Mouse (Mus musculus) liver, embryonic 11.5 days (tissue): Measurements from ENCODE around the gene S100a3. TPM values are rescaled to one million over a fixed set of nuclear protein-coding genes. Genes with fewer than 3 reads are reported as not detected.

Source experiments
- ATAC-seq: fragments of 200-750 bp; cut with Nextera tagmentation; replicated peaks from 2 replicates; pipeline ENCODE4 v1.8.0; 2017; ENCODE audit warnings: moderate number of reproducible peaks, mild to moderate bottlenecking, moderate TSS enrichment, moderate library complexity; ENCODE audit not compliant: low FRiP score
- DNase-seq: peaks from one replicate; pipeline ENCODE4 v3.0.0-alpha.2; 2017; ENCODE audit warnings: low spot score
- H3K27ac ChIP-seq: fragments of 300-500 bp; sonication (generic); 2 replicates; pipeline ENCODE4 v1.5.1; 2014; ENCODE audit warnings: mild to moderate bottlenecking, low read depth, low read length, control low read depth
- H3K27me3 ChIP-seq: fragments of 300-500 bp; sonication (generic); replicated peaks from 2 replicates; pipeline ENCODE4 v1.6.1; 2014; ENCODE audit warnings: low read length, mixed read lengths; ENCODE audit not compliant: control insufficient read depth, insufficient read depth
- H3K36me3 ChIP-seq: fragments of 300-500 bp; sonication (generic); 2 replicates; pipeline ENCODE4 v1.6.1; 2014; ENCODE audit warnings: mild to moderate bottlenecking, low read length, moderate library complexity, mixed read lengths; ENCODE audit not compliant: control insufficient read depth, insufficient read depth
- H3K4me1 ChIP-seq: fragments of 300-500 bp; sonication (generic); replicated peaks from 2 replicates; pipeline ENCODE4 v1.6.1; 2014; ENCODE audit warnings: low read length, mixed read lengths; ENCODE audit not compliant: control insufficient read depth, insufficient read depth
- H3K4me2 ChIP-seq: fragments of 300-500 bp; sonication (generic); 2 replicates; pipeline ENCODE4 v1.6.1; 2014; ENCODE audit warnings: mild to moderate bottlenecking, control low read depth, moderate library complexity
- H3K4me3 ChIP-seq: fragments of 300-500 bp; sonication (generic); 2 replicates; pipeline ENCODE4 v1.5.1; 2014; ENCODE audit warnings: low read depth, low read length, control low read depth
- H3K9ac ChIP-seq: fragments of 300-500 bp; sonication (generic); 2 replicates; pipeline ENCODE4 v1.6.1; 2014; ENCODE audit warnings: low read depth, low read length, control low read depth
- H3K9me3 ChIP-seq: fragments of 300-500 bp; sonication (generic); 2 replicates; pipeline ENCODE4 v1.6.1; 2016; ENCODE audit warnings: low read length, inconsistent platforms, mixed read lengths; ENCODE audit not compliant: control insufficient read depth
- WGBS: fragments of 180-500 bp; shearing (Covaris S2); extraction: QIAGEN DNeasy Blood & Tissue Kit; methylation state at CpG from one replicate; pipeline ENCODE4 v1.1.7; 2014; 5-methylcytosine and 5-hydroxymethylcytosine counted together
- polyA plus RNA-seq: library from polyadenylated mRNA; unstranded; fragments of >200 nt; fragmentation: Nextera tagmentation; extraction: Ambion mirVana; gene quantifications from 2 replicates; pipeline ENCODE4 v1.2.1, GENCODE M21; 2014

Gene S100a3
- polyA plus RNA-seq, 1 experiment from 2014 or later: not detected

GRCm38 (mm10) chr3:90582156-90582555 lies 21.8 kb downstream of the S100a3 start:
- Histone ChIP-seq H3K27ac (no peak overlapping the region), H3K4me2 (no peak overlapping the region), H3K36me3 (no peaks in the 10 kb centered on the region), H3K27me3 (no peaks in the 10 kb centered on the region), H3K4me3 (no peak overlapping the region), H3K9me3 (no peaks in the 10 kb centered on the region), H3K4me1 (no peaks in the 10 kb centered on the region), H3K9ac (no peak overlapping the region)
- 89% methylated on average over 1 of the region's 1 CpGs for WGBS
- no peak for DNase-seq
- ATAC-seq: no peak

GRCm38 (mm10) chr3:90582556-90582955 lies 22.2 kb downstream of the S100a3 start:
- H3K4me3 ChIP-seq: no peak overlapping the region
- 67% methylated on average over 4 of the region's 4 CpGs for WGBS

GRCm38 (mm10) chr3:90583893-90584292 lies 23.5 kb downstream of the S100a3 start:
- DNase-seq (no peak), ATAC-seq (no peak)
- Histone ChIP-seq H3K4me2 (no peak overlapping the region), H3K9ac (no peak overlapping the region), H3K36me3 (no peaks in the 10 kb centered on the region), H3K4me3 (no peak overlapping the region), H3K27me3 (no peaks in the 10 kb centered on the region), H3K9me3 (no peaks in the 10 kb centered on the region), H3K4me1 (no peaks in the 10 kb centered on the region), H3K27ac (no peak overlapping the region)
- 35% methylated on average over 3 of the region's 3 CpGs for WGBS

More at GRCm38 (mm10) chr3:90582556-90582955, 22.2 kb downstream of the S100a3 start:
- H3K27ac ChIP-seq: no peak overlapping the region
- ATAC-seq (no peak), DNase-seq (no peak)
- no peaks in the 10 kb centered on the region for H3K4me1 ChIP-seq
- H3K9ac ChIP-seq: no peak overlapping the region
- H3K36me3 ChIP-seq: no peaks in the 10 kb centered on the region
- no peaks in the 10 kb centered on the region for H3K9me3 ChIP-seq
- H3K4me2 ChIP-seq: no peak overlapping the region
- no peaks in the 10 kb centered on the region for H3K27me3 ChIP-seq

- H3K4me2 ChIP-seq: no peak overlapping the region
- H3K4me3 ChIP-seq: no peak overlapping the region
- no peaks in the 10 kb centered on the region for H3K27me3 ChIP-seq
- ATAC-seq: no peak; the same call in 1 of the 2 replicates
- H3K36me3 ChIP-seq: no peaks in the 10 kb centered on the region
- H3K4me1 ChIP-seq: no peaks in the 10 kb centered on the region
- H3K27ac ChIP-seq: no peak overlapping the region
- WGBS: 30% methylated on average over 5 of the region's 5 CpGs
- no peaks in the 10 kb centered on the region for H3K9me3 ChIP-seq
- peak; percentile 61 for DNase-seq
- no peak overlapping the region for H3K9ac ChIP-seq
These were observed 25.2 kb downstream of the S100a3 start for GRCm38 (mm10) chr3:90585595-90585994.

- Histone ChIP-seq H3K9ac (no peak overlapping the region), H3K9me3 (no peaks in the 10 kb centered on the region), H3K36me3 (no peaks in the 10 kb centered on the region), H3K4me1 (no peaks in the 10 kb centered on the region), H3K4me2 (no peak overlapping the region), H3K4me3 (no peak overlapping the region), H3K27ac (no peak overlapping the region), H3K27me3 (no peaks in the 10 kb centered on the region)
- ATAC-seq: no peak
- WGBS: 80% methylated on average over 15 of the region's 15 CpGs
- DNase-seq: no peak
These were observed 25.8 kb downstream of the S100a3 start for GRCm38 (mm10) chr3:90586016-90586643.

- Histone ChIP-seq H3K4me3 (no peak overlapping the region), H3K9ac (no peak overlapping the region), H3K9me3 (no peaks in the 10 kb centered on the region), H3K27me3 (no peaks in the 10 kb centered on the region), H3K4me1 (no peaks in the 10 kb centered on the region), H3K27ac (no peak overlapping the region), H3K36me3 (no peaks in the 10 kb centered on the region), H3K4me2 (no peak overlapping the region)
- no peak for DNase-seq
- ATAC-seq: 0 out of 2 replicates have a peak, but pooled peaks have one; percentile 13
- 37% methylated on average over 10 of the region's 10 CpGs for WGBS
These were observed 26.5 kb downstream of the S100a3 start for GRCm38 (mm10) chr3:90586906-90587305.

GRCm38 (mm10) chr3:90587361-90588101 lies 27.2 kb downstream of the S100a3 start:
- no peaks in the 10 kb centered on the region for H3K27me3 ChIP-seq
- DNase-seq: no peak
- no peak overlapping the region for H3K9ac ChIP-seq
- no peak overlapping the region for H3K27ac ChIP-seq
- H3K4me1 ChIP-seq: no peaks in the 10 kb centered on the region
- WGBS: 86% methylated on average over 14 of the region's 14 CpGs
- H3K9me3 ChIP-seq: no peaks in the 10 kb centered on the region
- no peak overlapping the region for H3K4me2 ChIP-seq
- no peak for ATAC-seq
- no peak overlapping the region for H3K4me3 ChIP-seq
- H3K36me3 ChIP-seq: no peaks in the 10 kb centered on the region

- Histone ChIP-seq H3K4me2 (no peak overlapping the region), H3K4me3 (no peak overlapping the region), H3K27me3 (no peaks in the 10 kb centered on the region), H3K27ac (no peak overlapping the region), H3K9me3 (no peaks in the 10 kb centered on the region), H3K9ac (no peak overlapping the region), H3K36me3 (no peaks in the 10 kb centered on the region), H3K4me1 (no peaks in the 10 kb centered on the region)
- ATAC-seq (0 out of 2 replicates have a peak, but pooled peaks have one; percentile 13), DNase-seq (no peak)
- WGBS: 59% methylated on average over 6 of the region's 6 CpGs
These were observed 29.0 kb downstream of the S100a3 start for GRCm38 (mm10) chr3:90589390-90589789.

GRCm38 (mm10) chr3:90589947-90590346 lies 29.6 kb downstream of the S100a3 start, which contains the start of gene S100a2:
S100a2 (plus strand) TSS chr3:90590247.
- no peak within 1 kb of the TSS for H3K4me3 ChIP-seq
- no peaks in the 10 kb centered on the region for H3K4me1 ChIP-seq
- ATAC-seq (no peak), DNase-seq (no peak)
- no peak within 1 kb of the TSS for H3K9ac ChIP-seq
- H3K27ac ChIP-seq: no peak within 1 kb of the TSS
- H3K27me3 ChIP-seq: no peaks in the 10 kb centered on the region
- no peaks in the 10 kb centered on the region for H3K36me3 ChIP-seq
- 67% methylated on average over 8 of the region's 8 CpGs for WGBS
- H3K4me2 ChIP-seq: no peak within 1 kb of the TSS
- H3K9me3 ChIP-seq: no peaks in the 10 kb centered on the region
